Mouse (Mus musculus) liver, postnatal 0 days (tissue): ENCODE data around the gene Hmox2.

ENCODE experiments used
- CTCF ChIP-seq: sonication (generic); IDR thresholded peaks from 2 replicates; pipeline ENCODE4 v1.5.1; 2016; ENCODE audit warnings: antibody characterized with exemption, low read depth
- EP300 ChIP-seq: IDR thresholded peaks from 2 replicates; pipeline ENCODE4 v1.6.1; 2016; ENCODE audit warnings: antibody characterized with exemption, low read depth, mild to moderate bottlenecking

DNA sequence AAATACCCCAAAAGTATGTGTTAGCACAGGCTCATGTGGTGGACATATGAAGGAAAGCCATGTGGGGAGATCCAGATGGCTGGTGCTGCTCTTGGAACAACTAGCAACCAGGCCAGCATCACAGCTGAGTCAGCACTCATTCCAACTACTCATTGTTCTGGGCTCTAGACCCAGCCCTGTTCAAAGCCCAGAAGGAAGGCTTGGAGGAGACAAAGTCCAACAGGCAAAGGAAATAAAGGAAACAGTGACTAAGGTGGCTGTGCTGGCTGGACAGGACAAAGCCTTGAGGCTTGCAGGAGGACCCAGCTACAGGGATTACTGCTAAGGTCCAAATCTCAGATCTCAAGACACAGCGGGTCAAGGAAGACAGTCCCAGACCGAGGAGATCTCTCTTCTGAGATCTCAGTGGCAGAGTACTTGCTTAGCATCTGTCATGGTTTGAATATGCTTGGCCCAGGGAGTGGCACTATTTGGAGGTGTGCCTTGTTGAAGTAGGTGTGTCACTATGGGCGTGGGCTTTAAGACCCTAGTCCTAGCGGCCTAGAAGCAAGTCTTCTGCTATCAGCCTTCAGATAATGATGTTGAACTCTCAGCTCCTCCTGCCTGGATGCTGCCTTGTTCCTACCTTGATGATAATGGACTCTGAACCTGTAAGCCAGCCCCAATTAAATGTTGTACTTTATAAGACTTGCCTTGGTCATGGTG is 51.9 kb downstream of the Hmox2 start:
- TF ChIP-seq CTCF (no peak), EP300 (no peak)
